Mouse (Mus musculus) kidney, embryonic 16.5 days (tissue): ENCODE results near the gene Cyp26c1. TPM values are rescaled to one million over a fixed set of nuclear protein-coding genes. Genes with fewer than 3 reads are reported as not detected.
A peak's percentile ranks its signal among the peaks of the same experiment; 100 is the strongest.

Experiments used
- ATAC-seq: fragments of 200-750 bp; cut with Nextera tagmentation; 2 replicates; pipeline ENCODE4 v1.8.0; 2017; ENCODE audit warnings: moderate TSS enrichment; ENCODE audit not compliant: low FRiP score, low TSS enrichment
- H3K27ac ChIP-seq: fragments of 300-500 bp; sonication (generic); 2 replicates; pipeline ENCODE4 v1.5.1; 2014; ENCODE audit warnings: low read length
- H3K27me3 ChIP-seq: fragments of 300-500 bp; sonication (generic); 2 replicates; pipeline ENCODE4 v1.6.1; 2014; ENCODE audit warnings: low read length, control low read depth, mixed read lengths; ENCODE audit not compliant: insufficient read depth
- H3K36me3 ChIP-seq: fragments of 300-500 bp; sonication (generic); 2 replicates; pipeline ENCODE4 v1.6.1; 2014; ENCODE audit warnings: low read length, control low read depth, mixed read lengths; ENCODE audit not compliant: insufficient read depth
- H3K4me1 ChIP-seq: fragments of 300-500 bp; sonication (generic); 2 replicates; pipeline ENCODE4 v1.6.1; 2014; ENCODE audit warnings: low read length, control low read depth, mixed read lengths; ENCODE audit not compliant: insufficient read depth
- H3K4me2 ChIP-seq: fragments of 300-500 bp; sonication (generic); replicated peaks from 2 replicates; pipeline ENCODE4 v1.6.1; 2014; ENCODE audit warnings: low read depth, low read length
- H3K4me3 ChIP-seq: fragments of 300-500 bp; sonication (generic); 2 replicates; pipeline ENCODE4 v1.5.1; 2014; ENCODE audit warnings: mild to moderate bottlenecking, low read length
- H3K9ac ChIP-seq: fragments of 300-500 bp; sonication (generic); replicated peaks from 2 replicates; pipeline ENCODE4 v1.6.1; 2014; ENCODE audit warnings: low read length
- H3K9me3 ChIP-seq: fragments of 300-500 bp; sonication (generic); 2 replicates; pipeline ENCODE4 v1.6.1; 2016; ENCODE audit warnings: low read length, control low read depth
- WGBS: fragments of 180-500 bp; shearing (Covaris S2); extraction: QIAGEN DNeasy Blood & Tissue Kit; methylation state at CpG from one replicate; pipeline ENCODE4 v1.1.7; 2014; 5-methylcytosine and 5-hydroxymethylcytosine counted together
- polyA plus RNA-seq: library from polyadenylated mRNA; unstranded; fragments of >200 nt; fragmentation: Nextera tagmentation; extraction: Ambion mirVana; gene quantifications from 2 replicates; pipeline ENCODE4 v1.2.1, GENCODE M21; 2015

The Cyp26c1 gene
- polyA plus RNA-seq, 1 experiment from 2014 or later, result 0.11 TPM

DNA sequence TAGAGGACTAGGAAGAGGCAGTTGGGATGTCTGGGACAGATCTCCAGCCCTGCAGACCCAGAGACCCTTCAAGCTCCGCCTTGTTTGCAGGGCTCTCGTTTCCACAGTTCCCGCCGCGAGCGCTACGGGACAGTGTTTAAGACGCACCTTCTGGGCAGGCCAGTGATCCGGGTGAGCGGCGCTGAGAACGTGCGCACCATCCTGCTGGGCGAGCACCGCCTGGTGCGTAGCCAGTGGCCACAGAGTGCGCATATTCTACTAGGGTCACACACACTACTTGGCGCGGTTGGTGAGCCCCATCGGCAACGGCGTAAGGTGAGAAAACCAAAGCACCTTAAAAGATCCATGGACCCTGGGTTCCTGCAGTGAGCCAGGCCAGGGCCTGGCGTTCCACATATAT, 966 bp downstream of the Cyp26c1 start:
- no peak for ATAC-seq
- peaks cover 93% of the 10 kb centered on the region for H3K27me3 ChIP-seq
- H3K9ac ChIP-seq, result no peak overlapping the region
- H3K4me3 ChIP-seq, result peak overlapping the region; percentile 12
- H3K36me3 ChIP-seq, result no peaks in the 10 kb centered on the region
- no peaks in the 10 kb centered on the region for H3K9me3 ChIP-seq
- H3K4me1 ChIP-seq, result peaks cover 12% of the 10 kb centered on the region
- H3K4me2 ChIP-seq, result no peak overlapping the region
- WGBS, result 6% methylated on average over 23 of the region's 23 CpGs
- H3K27ac ChIP-seq, result no peak overlapping the region

DNA sequence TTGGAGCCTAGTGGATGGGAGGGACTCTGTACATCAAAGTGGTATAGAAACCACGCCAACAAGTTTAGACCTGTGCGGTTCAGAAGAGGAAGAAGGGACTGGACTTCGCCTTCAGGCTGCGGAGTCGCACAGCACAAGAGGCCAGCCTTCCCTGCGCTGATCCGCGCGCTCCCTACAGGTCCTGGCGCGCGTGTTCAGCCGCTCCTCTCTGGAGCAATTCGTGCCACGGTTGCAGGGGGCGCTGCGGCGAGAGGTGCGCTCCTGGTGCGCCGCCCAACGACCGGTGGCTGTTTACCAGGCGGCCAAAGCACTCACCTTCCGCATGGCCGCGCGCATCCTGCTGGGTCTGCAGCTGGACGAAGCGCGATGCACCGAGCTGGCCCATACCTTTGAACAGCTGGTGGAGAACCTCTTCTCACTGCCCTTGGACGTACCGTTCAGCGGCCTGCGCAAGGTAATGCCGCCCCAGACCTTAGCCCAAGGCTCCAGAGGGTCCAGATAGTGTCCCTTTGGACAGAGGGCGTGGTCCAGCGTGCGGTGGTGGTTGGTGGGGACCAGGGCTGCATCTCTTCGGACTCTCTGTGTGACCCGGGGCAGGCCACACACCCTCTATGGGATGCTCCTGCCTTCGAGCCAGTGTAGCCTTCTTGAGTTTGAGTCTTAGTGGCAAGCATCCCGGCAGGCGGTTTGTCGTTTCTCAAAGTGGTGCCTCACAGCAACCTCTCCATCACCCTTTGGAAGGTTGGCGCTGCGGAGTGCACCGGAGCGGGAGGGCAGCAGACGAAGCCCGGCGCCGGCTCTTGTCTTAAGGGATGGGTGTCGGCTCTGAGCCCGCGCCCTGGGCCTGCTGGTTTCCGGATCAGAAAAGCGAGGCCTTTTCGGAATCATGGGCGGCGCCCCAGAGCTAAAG, 1.8 kb downstream of the Cyp26c1 start:
- H3K4me1 ChIP-seq, result peaks cover 12% of the 10 kb centered on the region
- peak; percentile 41 for ATAC-seq
- peak overlapping the region; percentile 12 for H3K4me3 ChIP-seq
- no peaks in the 10 kb centered on the region for H3K36me3 ChIP-seq
- peak overlapping the region; percentile 29 for H3K4me2 ChIP-seq
- peaks cover 98% of the 10 kb centered on the region for H3K27me3 ChIP-seq
- H3K9me3 ChIP-seq, result no peaks in the 10 kb centered on the region
- no peak overlapping the region for H3K9ac ChIP-seq
- 2% methylated on average over 58 of the region's 62 CpGs for WGBS
- H3K27ac ChIP-seq, result no peak overlapping the region

DNA sequence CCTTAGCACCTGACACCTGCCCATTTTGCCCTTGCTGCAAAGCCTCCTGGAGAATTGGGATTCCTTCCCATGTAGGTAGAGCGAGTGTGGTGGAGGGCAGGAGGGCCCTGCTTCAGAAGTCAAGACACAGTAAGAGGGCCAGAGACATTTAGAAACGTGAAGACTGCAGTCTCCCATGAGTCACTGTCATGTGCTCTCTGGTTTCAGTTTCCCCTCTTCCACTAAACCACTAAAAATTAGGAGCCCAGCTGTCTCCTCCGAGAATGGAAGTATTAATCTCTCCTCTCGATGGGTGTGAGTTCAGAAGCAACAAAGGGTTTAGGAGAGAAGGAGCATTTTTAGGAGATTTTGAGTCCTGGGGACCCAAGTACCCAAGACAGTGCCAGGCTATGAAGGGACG, 4.1 kb downstream of the Cyp26c1 start:
- Histone ChIP-seq H3K4me1 (peaks cover 16% of the 10 kb centered on the region), H3K9ac (no peak overlapping the region), H3K27me3 (peaks cover 100% of the 10 kb centered on the region), H3K4me3 (no peak overlapping the region), H3K27ac (no peak overlapping the region), H3K36me3 (no peaks in the 10 kb centered on the region), H3K4me2 (no peak overlapping the region), H3K9me3 (no peaks in the 10 kb centered on the region)
- WGBS, result 37% methylated on average over 5 of the region's 5 CpGs
- no peak for ATAC-seq

DNA sequence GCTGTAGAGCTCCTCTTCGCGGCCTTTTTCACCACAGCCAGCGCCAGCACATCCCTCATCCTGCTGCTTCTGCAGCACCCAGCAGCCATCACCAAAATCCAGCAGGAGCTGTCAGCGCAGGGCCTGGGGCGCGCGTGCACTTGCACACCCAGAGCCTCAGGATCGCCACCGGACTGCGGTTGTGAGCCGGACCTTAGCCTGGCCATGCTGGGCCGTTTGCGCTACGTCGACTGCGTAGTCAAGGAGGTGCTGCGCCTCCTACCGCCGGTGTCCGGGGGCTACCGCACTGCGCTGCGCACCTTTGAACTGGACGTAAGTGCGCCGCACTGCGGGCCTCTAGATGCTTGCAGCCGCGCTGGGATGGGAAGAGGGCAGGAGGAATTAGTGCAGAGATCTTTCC, 5.3 kb downstream of the Cyp26c1 start:
- peak overlapping the region; percentile 16; the same call in 1 of the 2 replicates for H3K4me3 ChIP-seq
- 3% methylated on average over 29 of the region's 29 CpGs for WGBS

DNA sequence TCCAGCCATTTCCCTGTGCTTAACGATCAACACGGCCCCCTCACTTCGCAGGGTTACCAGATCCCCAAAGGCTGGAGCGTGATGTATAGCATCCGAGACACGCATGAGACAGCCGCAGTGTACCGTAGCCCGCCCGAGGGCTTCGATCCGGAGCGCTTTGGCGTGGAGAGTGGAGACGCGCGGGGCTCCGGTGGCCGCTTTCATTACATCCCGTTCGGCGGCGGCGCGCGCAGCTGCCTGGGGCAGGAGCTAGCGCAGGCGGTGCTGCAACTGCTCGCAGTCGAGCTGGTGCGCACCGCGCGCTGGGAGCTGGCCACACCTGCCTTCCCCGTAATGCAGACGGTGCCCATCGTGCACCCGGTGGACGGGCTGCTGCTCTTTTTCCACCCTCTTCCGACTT, 7.5 kb downstream of the Cyp26c1 start:
- ATAC-seq, result peak; percentile 46
- under 1% methylated on average over 40 of the region's 40 CpGs for WGBS
- peak overlapping the region; percentile 49 for H3K4me3 ChIP-seq
- 0 out of 2 replicates have a peak overlapping the region, but pooled peaks have one; percentile 9 for H3K9ac ChIP-seq
- H3K27me3 ChIP-seq, result peaks cover 100% of the 10 kb centered on the region
- H3K4me2 ChIP-seq, result peak overlapping the region; percentile 63
- H3K9me3 ChIP-seq, result no peaks in the 10 kb centered on the region
- H3K4me1 ChIP-seq, result peaks cover 28% of the 10 kb centered on the region
- no peaks in the 10 kb centered on the region for H3K36me3 ChIP-seq
- no peak overlapping the region for H3K27ac ChIP-seq

More for the DNA sequence above, 5.3 kb downstream of the Cyp26c1 start:
- Histone ChIP-seq H3K27me3 (peaks cover 100% of the 10 kb centered on the region), H3K4me1 (peaks cover 21% of the 10 kb centered on the region), H3K27ac (no peak overlapping the region), H3K9me3 (no peaks in the 10 kb centered on the region), H3K4me2 (peak overlapping the region; percentile 37), H3K36me3 (no peaks in the 10 kb centered on the region), H3K9ac (no peak overlapping the region)
- no peak for ATAC-seq

DNA sequence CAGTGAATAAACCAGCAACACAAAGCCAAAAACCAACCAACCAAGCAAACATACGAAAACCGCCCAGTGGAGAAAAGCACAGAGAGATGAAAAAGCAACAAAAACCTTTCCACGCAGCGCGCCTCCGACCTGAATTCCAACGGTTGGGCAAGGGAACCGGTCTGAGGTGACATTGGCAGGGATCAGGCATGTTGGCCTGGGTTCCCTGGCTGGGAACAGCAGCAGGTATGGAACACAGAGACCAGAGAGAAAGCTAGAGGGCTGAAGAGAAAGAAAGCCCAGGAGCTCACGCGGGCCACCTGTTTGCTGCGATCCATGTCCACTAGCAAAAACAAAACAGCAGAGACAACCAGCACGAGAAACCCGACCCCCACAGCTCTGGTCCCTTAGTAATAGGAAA, 9.8 kb downstream of the Cyp26c1 start:
- Histone ChIP-seq H3K4me1 (peaks cover 42% of the 10 kb centered on the region), H3K36me3 (no peaks in the 10 kb centered on the region), H3K4me2 (no peak overlapping the region), H3K27ac (no peak overlapping the region), H3K27me3 (peaks cover 100% of the 10 kb centered on the region), H3K9me3 (no peaks in the 10 kb centered on the region), H3K9ac (no peak overlapping the region), H3K4me3 (no peak overlapping the region)
- WGBS, result 24% methylated on average over 13 of the region's 13 CpGs
- ATAC-seq, result no peak

DNA sequence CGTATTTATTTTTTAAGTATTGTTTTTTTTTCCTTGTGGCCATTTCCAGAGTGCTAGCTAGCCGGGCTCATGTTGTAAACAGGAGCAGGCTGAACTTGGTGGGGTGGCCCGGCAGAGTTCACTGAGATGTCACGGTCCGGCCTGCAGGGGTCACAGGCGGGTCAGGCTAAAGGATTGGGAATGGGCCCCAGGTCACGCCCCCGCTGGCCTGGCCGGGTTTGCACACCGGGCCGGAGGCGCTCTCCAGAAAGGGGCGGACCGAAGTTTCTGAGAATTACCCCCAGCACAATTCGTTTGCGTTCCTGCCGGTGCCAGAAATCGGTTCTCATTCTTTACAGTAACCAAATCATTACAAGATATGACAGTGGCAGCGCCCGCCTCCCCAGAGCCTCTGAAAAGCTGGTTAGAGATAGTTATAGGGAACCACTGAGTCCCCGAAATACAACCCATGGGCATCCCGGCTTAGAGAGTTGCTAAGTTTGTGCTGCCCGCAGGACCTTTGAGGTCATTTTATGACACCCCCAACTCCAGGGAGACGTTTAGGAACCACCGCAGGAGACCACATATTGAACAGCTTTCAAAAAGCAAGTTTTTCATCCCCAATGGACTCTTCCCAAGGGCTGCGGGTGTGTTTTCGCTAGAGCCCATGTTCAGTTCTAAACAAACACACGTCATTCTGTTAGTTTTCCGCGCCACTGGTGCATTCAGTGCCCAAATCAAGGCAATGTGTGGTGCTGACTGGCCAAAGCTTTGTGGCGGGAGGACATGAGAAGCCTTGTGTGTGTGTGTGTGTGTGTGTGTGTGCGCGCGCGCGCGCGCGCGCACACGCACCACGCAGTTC, 10.6 kb downstream of the Cyp26c1 start:
- peak overlapping the region; percentile 44 for H3K4me3 ChIP-seq
- H3K4me2 ChIP-seq, result peak overlapping the region; percentile 65
- WGBS, result 2% methylated on average over 42 of the region's 42 CpGs
- no peak overlapping the region for H3K27ac ChIP-seq
- no peaks in the 10 kb centered on the region for H3K9me3 ChIP-seq
- H3K9ac ChIP-seq, result no peak overlapping the region
- peaks cover 100% of the 10 kb centered on the region for H3K27me3 ChIP-seq
- no peaks in the 10 kb centered on the region for H3K36me3 ChIP-seq
- ATAC-seq, result no peak
- peaks cover 42% of the 10 kb centered on the region for H3K4me1 ChIP-seq

DNA sequence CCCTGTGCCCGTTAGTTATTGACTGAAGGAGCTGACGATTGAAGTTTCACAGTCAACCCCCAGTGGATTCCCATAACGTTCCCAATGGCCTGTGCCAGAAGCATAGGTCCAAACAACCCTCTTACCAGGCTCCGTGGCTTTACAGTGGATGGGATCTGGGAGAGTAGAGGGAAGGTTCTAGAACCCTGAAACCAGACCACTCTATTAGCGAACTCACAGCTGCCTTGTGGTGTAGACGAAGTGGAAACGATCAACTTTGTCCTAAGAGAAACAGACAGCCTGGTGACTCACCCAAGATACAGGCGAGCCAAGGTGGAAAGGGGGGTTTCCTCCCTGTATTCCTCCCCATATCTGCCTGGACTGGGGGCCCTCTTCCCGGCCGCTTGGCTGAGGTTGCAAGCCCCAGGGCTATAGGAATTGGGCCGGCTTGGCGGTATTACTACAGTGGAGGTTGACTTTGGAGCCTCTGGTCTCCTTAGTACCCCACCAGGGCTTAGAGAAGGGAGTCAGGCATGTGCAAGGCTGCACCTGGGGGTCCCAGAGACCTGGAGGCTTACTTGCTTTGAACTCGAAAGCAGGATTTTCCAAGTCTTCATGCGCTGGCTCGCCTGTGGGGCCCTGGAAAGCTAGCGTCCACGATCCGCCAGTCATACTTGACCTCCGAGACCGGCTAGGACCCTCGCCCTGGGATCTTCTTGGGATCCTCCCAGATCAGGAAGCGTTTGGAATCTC, 11.4 kb downstream of the Cyp26c1 start:
- Histone ChIP-seq H3K27me3 (peaks cover 98% of the 10 kb centered on the region), H3K36me3 (no peaks in the 10 kb centered on the region), H3K9ac (no peak overlapping the region), H3K4me3 (peak overlapping the region; percentile 44), H3K4me1 (peaks cover 42% of the 10 kb centered on the region), H3K4me2 (peak overlapping the region; percentile 65), H3K27ac (no peak overlapping the region), H3K9me3 (no peaks in the 10 kb centered on the region)
- no peak for ATAC-seq
- WGBS, result 3% methylated on average over 22 of the region's 22 CpGs

DNA sequence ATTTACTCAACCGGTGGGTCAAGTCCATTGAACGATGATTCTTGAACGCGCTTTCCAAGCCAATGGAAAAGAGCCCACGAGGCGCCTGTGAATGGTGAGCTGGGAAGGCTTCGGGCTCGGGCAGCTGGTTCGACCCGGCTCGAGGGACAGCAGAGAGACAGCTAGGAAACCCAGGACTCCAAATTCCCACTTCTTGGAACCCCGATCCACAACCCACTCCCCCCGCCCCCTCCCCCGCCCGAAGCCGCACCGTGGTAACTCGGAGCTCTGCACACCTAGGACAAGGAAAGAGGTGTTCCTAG, 11.9 kb downstream of the Cyp26c1 start:
- no peaks in the 10 kb centered on the region for H3K36me3 ChIP-seq
- H3K9me3 ChIP-seq, result no peaks in the 10 kb centered on the region
- H3K4me3 ChIP-seq, result peak overlapping the region; percentile 44
- under 1% methylated on average over 18 of the region's 18 CpGs for WGBS
- H3K27me3 ChIP-seq, result peaks cover 98% of the 10 kb centered on the region
- peak overlapping the region; percentile 65 for H3K4me2 ChIP-seq
- peaks cover 42% of the 10 kb centered on the region for H3K4me1 ChIP-seq
- no peak overlapping the region for H3K9ac ChIP-seq
- H3K27ac ChIP-seq, result no peak overlapping the region
- no peak for ATAC-seq
